Mouse (Mus musculus) 3134 (cell line): ENCODE results near the gene Gm11985.
A peak's percentile ranks its signal among the peaks of the same experiment; 100 is the strongest.

ENCODE experiments used
- DNase-seq: peaks from one replicate; pipeline ENCODE4 v3.0.0-alpha.2; 2011; ENCODE audit warnings: low spot score; ENCODE audit not compliant: insufficient read length; ENCODE audit errors: extremely low read depth

The Gm11985 gene

DNA sequence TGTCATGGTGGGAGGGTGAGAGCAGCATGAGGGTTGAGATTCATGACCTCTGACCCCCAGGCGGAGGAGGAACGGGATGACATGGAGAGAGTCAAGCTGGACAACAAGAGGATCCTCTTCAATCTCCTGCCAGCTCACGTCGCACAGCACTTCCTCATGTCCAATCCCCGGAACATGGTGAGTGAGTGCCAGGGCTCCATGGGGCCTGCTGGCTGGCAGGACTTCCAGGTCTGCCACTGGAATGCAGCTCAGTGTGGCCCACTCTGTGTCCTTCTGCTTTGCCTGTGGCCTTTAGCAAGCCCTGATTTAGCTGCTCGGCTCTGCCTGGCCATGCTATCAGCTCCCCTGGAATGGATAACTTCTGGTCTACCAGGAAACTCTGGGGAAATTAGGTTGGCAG, 28.2 kb downstream of the Gm11985 start:
- no peak for DNase-seq

DNA sequence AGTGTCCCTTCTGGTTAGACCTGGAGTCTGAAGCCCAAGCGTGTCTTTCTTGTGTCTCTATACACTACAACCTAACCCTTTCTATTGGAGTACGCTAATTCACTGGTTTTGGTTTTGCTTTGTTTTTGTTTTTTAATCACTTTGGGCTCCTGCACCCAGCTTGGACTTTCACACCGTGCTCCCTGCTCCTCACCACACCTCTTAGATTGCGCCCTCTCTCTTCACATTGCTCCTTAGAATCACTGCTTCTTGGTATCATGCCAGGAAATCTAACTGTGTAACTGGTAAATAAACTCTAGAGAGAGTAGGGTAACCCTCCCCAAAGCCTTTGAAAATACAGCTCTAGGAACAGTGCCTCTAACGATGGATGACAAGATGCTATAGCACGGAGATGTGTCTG, 30.2 kb downstream of the Gm11985 start:
- no peak for DNase-seq

DNA sequence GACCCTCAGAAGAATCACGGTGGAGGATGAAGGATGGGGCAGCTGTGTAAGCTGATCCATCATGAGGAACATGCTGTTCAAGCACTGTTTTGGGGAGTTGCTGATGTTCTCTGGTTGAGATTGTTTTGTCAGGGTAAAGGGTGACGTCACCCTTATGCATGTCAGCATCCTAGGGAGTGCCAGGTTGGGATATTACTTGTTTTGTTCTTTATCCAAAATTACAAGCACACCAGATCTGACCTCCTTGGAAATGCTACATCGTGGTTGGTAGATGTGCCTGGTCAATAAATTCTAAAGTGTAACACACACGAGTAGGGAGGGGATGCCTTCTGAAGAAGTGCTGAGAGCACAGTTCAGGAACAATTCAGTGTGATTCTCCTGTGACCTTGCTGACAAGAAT, 31.9 kb downstream of the Gm11985 start:
- DNase-seq: no peak

- no peak for DNase-seq
These were observed 35.3 kb downstream of the Gm11985 start for GRCm38 (mm10) chr11:7153081-7153480.

DNA sequence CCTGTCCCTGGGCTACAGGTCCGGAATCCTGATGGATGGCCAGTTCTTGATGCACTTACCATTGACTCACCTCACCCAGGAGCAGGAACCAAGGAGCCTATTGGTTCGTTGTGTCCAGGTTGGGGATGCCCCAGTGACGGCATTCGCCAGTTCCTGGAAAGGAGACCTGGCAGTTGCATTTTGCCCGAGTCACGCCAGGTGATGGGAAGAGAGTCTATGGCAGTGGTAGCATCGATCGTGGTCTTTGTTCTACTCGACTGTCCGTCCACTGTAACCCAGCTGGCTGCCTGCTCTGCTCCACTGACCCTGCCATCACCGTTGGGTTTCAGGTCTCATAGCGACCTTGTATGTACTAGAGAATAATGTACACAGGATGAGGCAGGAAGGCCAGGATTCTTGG, 36.0 kb downstream of the Gm11985 start:
- DNase-seq: no peak

DNA sequence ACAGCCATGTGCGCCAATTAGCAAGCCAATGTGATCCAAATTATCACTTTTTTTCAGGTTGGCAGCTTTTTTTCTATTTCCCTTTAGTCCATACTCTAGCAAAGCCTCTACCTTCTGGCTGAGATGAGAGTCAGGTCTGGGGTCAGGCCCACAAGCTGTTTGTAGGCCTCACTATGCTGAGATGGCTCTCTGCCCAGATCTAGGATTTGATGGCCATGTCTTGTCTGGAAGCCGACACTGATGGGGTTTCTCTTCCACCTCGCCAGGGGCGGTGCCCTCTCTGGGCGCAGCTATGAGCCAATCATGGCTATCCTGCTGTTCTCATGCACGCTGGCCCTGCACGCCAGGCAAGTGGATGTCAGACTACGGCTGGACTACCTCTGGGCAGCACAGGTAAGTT, 37.9 kb downstream of the Gm11985 start:
- no peak for DNase-seq

- no peak for DNase-seq
These were observed 38.9 kb downstream of the Gm11985 start for GRCm38 (mm10) chr11:7149471-7149870.

DNA sequence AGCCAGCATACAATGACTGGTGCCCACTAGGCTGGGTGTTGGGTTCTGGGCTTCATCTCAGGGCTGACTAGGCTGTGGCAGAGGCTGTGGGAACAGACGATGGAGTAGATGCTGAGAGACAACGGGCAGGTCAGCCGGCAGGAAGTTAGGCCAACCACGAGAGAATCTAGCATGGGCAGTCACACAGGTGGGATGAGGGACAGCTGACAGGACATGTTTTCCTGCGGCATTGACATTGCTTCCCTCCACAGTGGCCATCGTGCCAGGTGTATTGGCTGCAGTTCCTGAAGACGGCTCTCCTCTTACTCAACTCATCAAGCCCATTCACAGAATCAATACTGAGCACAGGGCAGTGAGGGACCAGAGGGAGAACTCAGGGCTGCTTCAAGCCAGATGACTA, 40.4 kb downstream of the Gm11985 start:
- no peak for DNase-seq

GRCm38 (mm10) chr11:7147536-7147935, 40.8 kb downstream of the Gm11985 start:
- DNase-seq: no peak

DNA sequence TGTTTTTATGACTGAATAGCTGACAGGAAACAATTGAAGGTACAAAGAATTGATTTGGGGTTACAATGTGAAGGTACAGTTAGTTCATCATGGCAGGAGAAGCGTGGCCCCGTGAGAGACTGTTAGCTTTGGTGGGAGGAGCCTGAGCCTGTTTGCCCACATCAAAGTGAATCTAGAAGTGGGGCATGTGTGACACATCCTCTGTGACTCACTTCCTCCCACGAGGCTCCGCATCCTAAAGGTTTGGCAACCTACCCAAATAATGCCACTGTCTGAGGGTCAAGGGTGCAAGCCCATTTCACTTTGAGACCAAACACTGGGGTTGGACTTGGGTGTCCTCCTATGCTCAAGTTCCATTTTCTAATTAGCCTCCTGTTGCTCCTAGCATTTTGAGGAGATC, 43.1 kb downstream of the Gm11985 start:
- peak; percentile 25 for DNase-seq

- DNase-seq: no peak
These were observed 44.0 kb downstream of the Gm11985 start for GRCm38 (mm10) chr11:7144369-7144768.

GRCm38 (mm10) chr11:7142725-7143124, 45.6 kb downstream of the Gm11985 start:
- peak; percentile 22 for DNase-seq

DNA sequence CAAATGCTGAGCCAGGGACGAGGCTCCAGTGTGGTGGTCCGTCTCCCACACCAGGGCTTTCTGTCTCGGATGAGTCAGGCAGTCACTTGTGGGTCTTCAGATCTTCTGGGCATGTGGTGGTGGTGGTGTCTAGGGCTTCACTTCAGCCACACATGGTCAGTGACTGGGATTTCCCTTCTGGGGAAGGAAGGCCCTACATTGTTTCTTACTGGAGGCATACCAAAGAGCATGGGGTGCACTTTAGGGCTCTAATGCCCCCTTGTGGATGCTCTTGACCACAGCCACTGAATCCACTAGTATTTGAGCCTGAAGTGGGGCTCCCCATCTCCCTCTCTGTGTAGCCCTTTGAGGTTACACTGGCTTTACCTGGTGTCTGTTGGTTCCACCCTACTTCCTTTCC, 47.9 kb downstream of the Gm11985 start:
- DNase-seq: no peak

- DNase-seq: no peak
These were observed 50.0 kb downstream of the Gm11985 start for GRCm38 (mm10) chr11:7138370-7138769.

- DNase-seq: no peak
These were observed 52.0 kb downstream of the Gm11985 start for GRCm38 (mm10) chr11:7136246-7136855.

GRCm38 (mm10) chr11:7135763-7136162, 52.6 kb downstream of the Gm11985 start:
- DNase-seq: no peak

DNA sequence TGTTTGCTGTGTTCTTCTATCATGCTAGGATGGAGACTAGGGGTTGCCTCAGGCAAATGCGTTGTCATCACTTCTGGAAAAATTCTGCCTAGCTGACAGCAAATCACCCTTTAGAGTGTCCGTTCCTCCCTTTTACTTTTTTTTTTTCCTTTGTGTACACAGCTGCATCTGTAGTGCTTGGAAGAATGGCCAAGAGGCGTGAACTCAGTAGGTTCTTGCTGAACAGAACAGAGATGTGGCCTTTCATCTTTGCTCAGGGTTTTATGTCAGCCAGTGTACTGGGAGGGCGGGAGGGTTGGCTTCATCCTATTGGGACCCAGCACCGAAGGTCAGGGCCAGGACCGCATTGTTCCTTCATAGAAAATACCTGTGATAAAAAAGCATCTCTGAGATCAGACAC, 53.1 kb downstream of the Gm11985 start:
- no peak for DNase-seq

GRCm38 (mm10) chr11:7134319-7134718, 54.0 kb downstream of the Gm11985 start:
- DNase-seq: no peak

GRCm38 (mm10) chr11:7133736-7134135, 54.6 kb downstream of the Gm11985 start:
- no peak for DNase-seq
